ENCODE assay signal across 14 mouse cellular contexts in the genomic region with DNA sequence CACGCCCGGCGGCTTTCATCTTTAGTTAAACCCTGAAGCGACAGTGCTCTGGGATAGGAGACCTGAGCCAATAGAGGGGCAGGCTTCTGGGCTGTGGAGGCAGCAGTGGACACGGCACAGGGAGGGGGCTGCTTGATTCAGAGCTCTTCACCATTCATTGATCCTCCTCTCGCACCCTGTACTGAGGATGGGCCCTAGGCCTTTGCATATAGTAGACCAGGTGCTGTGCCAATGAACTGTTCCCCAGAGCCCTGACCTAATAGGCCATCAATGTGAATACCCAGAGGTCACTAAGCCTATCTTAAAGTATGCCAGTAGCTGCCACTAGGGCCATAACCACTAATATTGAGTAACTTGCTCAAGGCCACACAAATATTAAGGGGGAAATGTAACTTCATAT. TPM values are rescaled to one million over a fixed set of nuclear protein-coding genes. Genes with fewer than 3 reads are reported as not detected.
DNase-seq lines count a peak whose midpoint lies in the region; ATAC-seq lines count a peak whose summit lies in the region.
"Had no signal": no experiment of that assay in that cellular context is flagged by ENCODE, and none has a peak within 500 bp of the region (broad histone marks: within the 10 kb centered on the region; RNA-seq: fewer than 3 reads in every experiment).

No protein-coding gene starts in this region.

- H3K27me3 ChIP-seq in limb, embryonic 11.5 days (ENCODE audit: control insufficient read depth, insufficient read depth, low read length), result peaks cover 35% of the 10 kb centered on the region
- H3K27me3 ChIP-seq in limb, embryonic 10.5 days (ENCODE audit: low read depth, poor library complexity, severe bottlenecking), result peaks cover 49% of the 10 kb centered on the region
- peaks cover 45% of the 10 kb centered on the region for H3K27me3 ChIP-seq in forebrain, embryonic 13.5 days
- H3K27me3 ChIP-seq in hindbrain, embryonic 14.5 days (ENCODE audit: control insufficient read depth, insufficient read depth, low read length), result peaks cover 44% of the 10 kb centered on the region
- peaks cover 32% of the 10 kb centered on the region for H3K27me3 ChIP-seq in midbrain, embryonic 15.5 days (replicated peaks)

- H3K4me3 ChIP-seq in limb, embryonic 11.5 days (ENCODE audit: low read depth, low read length), result no peak overlapping the region
- no peak overlapping the region for H3K4me3 ChIP-seq in limb, embryonic 10.5 days
- no peak overlapping the region for H3K4me3 ChIP-seq in forebrain, embryonic 13.5 days
- H3K4me3 ChIP-seq in hindbrain, embryonic 14.5 days (replicated peaks; ENCODE audit: low read length), result peak overlapping the region; percentile 36; the same call in 1 of the 2 replicates
- peak overlapping the region; percentile 30; the same call in 1 of the 2 replicates for H3K4me3 ChIP-seq in midbrain, embryonic 15.5 days
- H3K4me3 ChIP-seq: erythroblast, embryonic 14.5 days had no signal

- peaks cover 3% of the 10 kb centered on the region; the same call in 1 of the 2 replicates for H3K36me3 ChIP-seq in limb, embryonic 11.5 days (ENCODE audit: control insufficient read depth, insufficient read depth, low read length)
- H3K36me3 ChIP-seq in limb, embryonic 10.5 days, result peaks cover 19% of the 10 kb centered on the region; the same call in 1 of the 2 replicates
- H3K36me3 ChIP-seq in forebrain, embryonic 13.5 days (ENCODE audit: poor library complexity, severe bottlenecking), result peaks cover 38% of the 10 kb centered on the region
- H3K36me3 ChIP-seq in hindbrain, embryonic 14.5 days (replicated peaks; ENCODE audit: control insufficient read depth, insufficient read depth), result peaks cover 28% of the 10 kb centered on the region
- peaks cover 3% of the 10 kb centered on the region; the same call in 1 of the 2 replicates for H3K36me3 ChIP-seq in midbrain, embryonic 15.5 days (replicated peaks)

- no peak overlapping the region for H3K27ac ChIP-seq in limb, embryonic 11.5 days (replicated peaks; ENCODE audit: low read depth, low read length)
- no peak overlapping the region for H3K27ac ChIP-seq in limb, embryonic 10.5 days
- no peak overlapping the region for H3K27ac ChIP-seq in forebrain, embryonic 13.5 days
- no peak overlapping the region for H3K27ac ChIP-seq in hindbrain, embryonic 14.5 days
- no peak overlapping the region for H3K27ac ChIP-seq in midbrain, embryonic 15.5 days
- H3K27ac ChIP-seq: stomach, postnatal 0 days had no signal

- WGBS in limb, embryonic 11.5 days, result 64% methylated on average over 6 of the region's 6 CpGs
- 64% methylated on average over 6 of the region's 6 CpGs for WGBS in limb, embryonic 10.5 days
- WGBS in forebrain, embryonic 13.5 days, result 67% methylated on average over 6 of the region's 6 CpGs
- WGBS in hindbrain, embryonic 14.5 days, result 69% methylated on average over 6 of the region's 6 CpGs
- WGBS in midbrain, embryonic 15.5 days, result 63% methylated on average over 6 of the region's 6 CpGs

- H3K9ac ChIP-seq in limb, embryonic 11.5 days (ENCODE audit: low read length), result no peak overlapping the region
- H3K9ac ChIP-seq in forebrain, embryonic 13.5 days, result no peak overlapping the region
- no peak overlapping the region for H3K9ac ChIP-seq in hindbrain, embryonic 14.5 days
- H3K9ac ChIP-seq in midbrain, embryonic 15.5 days, result no peak overlapping the region

- no peak overlapping the region for H3K4me2 ChIP-seq in limb, embryonic 11.5 days (ENCODE audit: low read depth, severe bottlenecking)
- no peak overlapping the region; the same call in 1 of the 2 replicates for H3K4me2 ChIP-seq in forebrain, embryonic 13.5 days
- peak overlapping the region; percentile 68; the same call in 1 of the 2 replicates for H3K4me2 ChIP-seq in hindbrain, embryonic 14.5 days (replicated peaks)
- peak overlapping the region; percentile 58 for H3K4me2 ChIP-seq in midbrain, embryonic 15.5 days

- H3K4me1 ChIP-seq in limb, embryonic 11.5 days (ENCODE audit: control insufficient read depth, insufficient read depth, low read length), result peaks cover 3% of the 10 kb centered on the region; the same call in 1 of the 2 replicates
- H3K4me1 ChIP-seq in limb, embryonic 10.5 days, result peaks cover 13% of the 10 kb centered on the region
- H3K4me1 ChIP-seq in forebrain, embryonic 13.5 days, result peaks cover 13% of the 10 kb centered on the region
- H3K4me1 ChIP-seq in hindbrain, embryonic 14.5 days (replicated peaks; ENCODE audit: control insufficient read depth, insufficient read depth, low read length), result peaks cover 15% of the 10 kb centered on the region
- H3K4me1 ChIP-seq in midbrain, embryonic 15.5 days, result peaks cover 16% of the 10 kb centered on the region

- H3K9me3 ChIP-seq in limb, embryonic 11.5 days (ENCODE audit: control insufficient read depth, low read length), result no peaks in the 10 kb centered on the region
- H3K9me3 ChIP-seq in limb, embryonic 10.5 days (replicated peaks), result no peaks in the 10 kb centered on the region
- no peaks in the 10 kb centered on the region for H3K9me3 ChIP-seq in forebrain, embryonic 13.5 days (replicated peaks)
- H3K9me3 ChIP-seq in hindbrain, embryonic 14.5 days (ENCODE audit: control insufficient read depth, low read length), result no peaks in the 10 kb centered on the region
- no peaks in the 10 kb centered on the region for H3K9me3 ChIP-seq in midbrain, embryonic 15.5 days

- ATAC-seq in limb, embryonic 11.5 days (ENCODE audit: insufficient number of reproducible peaks, low FRiP score, low TSS enrichment, low read depth), result 0 out of 2 replicates have a peak, but pooled peaks have one; percentile 33
- ATAC-seq in forebrain, embryonic 13.5 days, result 0 out of 2 replicates have a peak, but pooled peaks have one; percentile 33
- no peak for ATAC-seq in hindbrain, embryonic 14.5 days (ENCODE audit: low FRiP score)
- peak; percentile 35; the same call in 1 of the 2 replicates for ATAC-seq in midbrain, embryonic 15.5 days (replicated peaks)
- ATAC-seq in inflammation-experienced regulatory T-cells, adult 6 months, result no peak

- no peak for DNase-seq in limb, embryonic 11.5 days (ENCODE audit: low spot score)
- DNase-seq in limb, embryonic 10.5 days (ENCODE audit: low spot score), result no peak
- no peak for DNase-seq in hindbrain, embryonic 14.5 days (ENCODE audit: low spot score)
- DNase-seq in right cerebral cortex, adult 2 months (ENCODE audit: low spot score in 2 of 2), result no peak
- DNase-seq in lung, postnatal 36 days, result no peak
- DNase-seq: gastrocnemius, postnatal 36 days; lung, postnatal 14 days had no signal

RNA-seq across cellular contexts. Expression of a gene that starts 0.4 kb away (rescaled TPM):
- polyA plus RNA-seq in limb, embryonic 11.5 days (2014; fragmentation: Nextera tagmentation; extraction: Ambion mirVana), result 0.11 TPM in 1 of 2 replicates, not detected in the other
- polyA plus RNA-seq in limb, embryonic 10.5 days (2016; fragmentation: Nextera tagmentation; extraction: Ambion mirVana), result 0.06 TPM in 2 replicates
- polyA plus RNA-seq in forebrain, embryonic 13.5 days (2015; fragmentation: Nextera tagmentation; extraction: Ambion mirVana), result 0.39 and 0.68 TPM in 2 replicates
- polyA plus RNA-seq in hindbrain, embryonic 14.5 days (2014; fragmentation: Nextera tagmentation; extraction: Ambion mirVana), result 2.4 and 5.0 TPM in 2 replicates
- polyA plus RNA-seq in midbrain, embryonic 15.5 days (2015; fragmentation: Nextera tagmentation; extraction: Ambion mirVana), result 2.0 and 2.3 TPM in 2 replicates
- under 1 TPM in 2 of 3 experiments, not detected in 1; 0.21 to 0.22 TPM for polyA plus RNA-seq in inflammation-experienced regulatory T-cells, adult 6 months (2017; shearing (Covaris generic))
- polyA plus RNA-seq: heart, postnatal 0 days; small intestine, adult 2 months; stomach, postnatal 0 days had no signal

RNA-seq across cellular contexts. Expression of a gene that starts 25.3 kb away (rescaled TPM):
- 26.4 and 29.2 TPM in 2 replicates for polyA plus RNA-seq in limb, embryonic 11.5 days (2014; fragmentation: Nextera tagmentation; extraction: Ambion mirVana)
- 26.1 and 28.0 TPM in 2 replicates for polyA plus RNA-seq in limb, embryonic 10.5 days (2016; fragmentation: Nextera tagmentation; extraction: Ambion mirVana)
- polyA plus RNA-seq in forebrain, embryonic 13.5 days (2015; fragmentation: Nextera tagmentation; extraction: Ambion mirVana), result 20.0 and 21.5 TPM in 2 replicates
- polyA plus RNA-seq in hindbrain, embryonic 14.5 days (2014; fragmentation: Nextera tagmentation; extraction: Ambion mirVana), result 17.5 and 18.1 TPM in 2 replicates
- polyA plus RNA-seq in midbrain, embryonic 15.5 days (2015; fragmentation: Nextera tagmentation; extraction: Ambion mirVana), result 17.9 and 18.9 TPM in 2 replicates
- 10 to 100 TPM in 2 of 3 experiments, 1 to 10 TPM in 1; 9.2 to 15.3 (median 13.7) TPM for polyA plus RNA-seq in inflammation-experienced regulatory T-cells, adult 6 months (2017; shearing (Covaris generic))

RNA-seq across cellular contexts. Expression of a gene that starts 44.0 kb away (rescaled TPM):
- 41.8 and 47.2 TPM in 2 replicates for polyA plus RNA-seq in limb, embryonic 11.5 days (2014; fragmentation: Nextera tagmentation; extraction: Ambion mirVana)
- polyA plus RNA-seq in limb, embryonic 10.5 days (2016; fragmentation: Nextera tagmentation; extraction: Ambion mirVana), result 45.5 and 48.9 TPM in 2 replicates
- 42.5 and 45.4 TPM in 2 replicates for polyA plus RNA-seq in forebrain, embryonic 13.5 days (2015; fragmentation: Nextera tagmentation; extraction: Ambion mirVana)
- 36.3 and 36.7 TPM in 2 replicates for polyA plus RNA-seq in hindbrain, embryonic 14.5 days (2014; fragmentation: Nextera tagmentation; extraction: Ambion mirVana)
- 40.1 and 40.4 TPM in 2 replicates for polyA plus RNA-seq in midbrain, embryonic 15.5 days (2015; fragmentation: Nextera tagmentation; extraction: Ambion mirVana)
- 10 to 100 TPM; 12.0 to 18.4 (median 16.2) TPM for polyA plus RNA-seq in inflammation-experienced regulatory T-cells, adult 6 months (2017; shearing (Covaris generic))

RNA-seq across cellular contexts. Expression of a gene that starts 45.1 kb away (rescaled TPM):
- polyA plus RNA-seq in limb, embryonic 11.5 days (2014; fragmentation: Nextera tagmentation; extraction: Ambion mirVana), result 15.1 and 16.2 TPM in 2 replicates
- polyA plus RNA-seq in limb, embryonic 10.5 days (2016; fragmentation: Nextera tagmentation; extraction: Ambion mirVana), result 19.1 and 19.5 TPM in 2 replicates
- 11.4 and 13.3 TPM in 2 replicates for polyA plus RNA-seq in forebrain, embryonic 13.5 days (2015; fragmentation: Nextera tagmentation; extraction: Ambion mirVana)
- 8.4 and 9.0 TPM in 2 replicates for polyA plus RNA-seq in hindbrain, embryonic 14.5 days (2014; fragmentation: Nextera tagmentation; extraction: Ambion mirVana)
- polyA plus RNA-seq in midbrain, embryonic 15.5 days (2015; fragmentation: Nextera tagmentation; extraction: Ambion mirVana), result 9.6 and 11.1 TPM in 2 replicates
- 10 to 100 TPM; 12.7 to 23.8 (median 20.9) TPM for polyA plus RNA-seq in inflammation-experienced regulatory T-cells, adult 6 months (2017; shearing (Covaris generic))

Comparison
In these comparisons a context has a peak if more than half of its experiments do, and no peak if none do; other contexts are left out.
1. ATAC-seq: peak in limb, embryonic 11.5 days (single experiment), forebrain, embryonic 13.5 days (single experiment) and midbrain, embryonic 15.5 days (single experiment); none in hindbrain, embryonic 14.5 days (single experiment) and inflammation-experienced regulatory T-cells, adult 6 months (single experiment).
2. H3K4me2 ChIP-seq: peak in hindbrain, embryonic 14.5 days (single experiment) and midbrain, embryonic 15.5 days (single experiment); none in limb, embryonic 11.5 days (single experiment) and forebrain, embryonic 13.5 days (single experiment).
3. H3K4me3 ChIP-seq: peak in hindbrain, embryonic 14.5 days (single experiment) and midbrain, embryonic 15.5 days (single experiment); none in limb, embryonic 11.5 days (single experiment), limb, embryonic 10.5 days (single experiment) and forebrain, embryonic 13.5 days (single experiment).